Mouse (Mus musculus) hindbrain, embryonic 12.5 days (tissue): ENCODE results near the gene BC048671. TPM values are rescaled to one million over a fixed set of nuclear protein-coding genes. Genes with fewer than 3 reads are reported as not detected.

Source experiments
- ATAC-seq: fragments of 200-750 bp; cut with Nextera tagmentation; 2 replicates; pipeline ENCODE4 v1.8.0; 2017; ENCODE audit warnings: moderate TSS enrichment; ENCODE audit not compliant: low FRiP score
- H3K27ac ChIP-seq: fragments of 300-500 bp; sonication (generic); 2 replicates; pipeline ENCODE4 v1.5.1; 2016; ENCODE audit warnings: mild to moderate bottlenecking
- H3K27me3 ChIP-seq: fragments of 300-500 bp; sonication (generic); 2 replicates; pipeline ENCODE4 v1.6.1; 2016; ENCODE audit warnings: mild to moderate bottlenecking
- H3K36me3 ChIP-seq: fragments of 300-500 bp; sonication (generic); 2 replicates; pipeline ENCODE4 v1.6.1; 2016; ENCODE audit warnings: mild to moderate bottlenecking
- H3K4me1 ChIP-seq: fragments of 300-500 bp; sonication (generic); 2 replicates; pipeline ENCODE4 v1.6.1; 2016
- H3K4me2 ChIP-seq: fragments of 300-500 bp; sonication (generic); replicated peaks from 2 replicates; pipeline ENCODE4 v1.6.1; 2016; ENCODE audit warnings: mild to moderate bottlenecking
- H3K4me3 ChIP-seq: fragments of 300-500 bp; sonication (generic); 2 replicates; pipeline ENCODE4 v1.5.1; 2016; ENCODE audit warnings: mild to moderate bottlenecking
- H3K9ac ChIP-seq: fragments of 300-500 bp; sonication (generic); 2 replicates; pipeline ENCODE4 v1.6.1; 2016; ENCODE audit warnings: mild to moderate bottlenecking, moderate library complexity
- H3K9me3 ChIP-seq: fragments of 300-500 bp; sonication (generic); replicated peaks from 2 replicates; pipeline ENCODE4 v1.6.1; 2016; ENCODE audit warnings: mild to moderate bottlenecking
- WGBS: fragments of 180-500 bp; shearing (Covaris S2); methylation state at CpG from one replicate; pipeline ENCODE4 v1.1.7; 2016; 5-methylcytosine and 5-hydroxymethylcytosine counted together
- polyA plus RNA-seq: library from polyadenylated mRNA; unstranded; fragments of >200 nt; fragmentation: Nextera tagmentation; extraction: Ambion mirVana; gene quantifications from 2 replicates; pipeline ENCODE4 v1.2.1, GENCODE M21; 2016

The BC048671 gene
- polyA plus RNA-seq, 1 experiment from 2014 or later, result not detected

- H3K4me1 ChIP-seq, result peaks cover 6% of the 10 kb centered on the region; the same call in 1 of the 2 replicates
- no peak overlapping the region for H3K4me2 ChIP-seq
- no peak for ATAC-seq
- no peak overlapping the region for H3K9ac ChIP-seq
- no peaks in the 10 kb centered on the region for H3K9me3 ChIP-seq
- H3K36me3 ChIP-seq, result no peaks in the 10 kb centered on the region
- H3K27me3 ChIP-seq, result peaks cover 7% of the 10 kb centered on the region; the same call in 1 of the 2 replicates
- 65% methylated on average over 3 of the region's 3 CpGs for WGBS
- no peak overlapping the region for H3K27ac ChIP-seq
- 0 out of 2 replicates have a peak overlapping the region, but pooled peaks have one; percentile 11 for H3K4me3 ChIP-seq
Measured at GRCm38 (mm10) chr6:90324463-90324862, 23.4 kb downstream of the BC048671 start.

- peaks cover 6% of the 10 kb centered on the region; the same call in 1 of the 2 replicates for H3K4me1 ChIP-seq
- no peak within 1 kb of the TSS for H3K27ac ChIP-seq
- ATAC-seq, result no peak
- peaks cover 7% of the 10 kb centered on the region; the same call in 1 of the 2 replicates for H3K27me3 ChIP-seq
- 3% methylated on average over 22 of the region's 22 CpGs for WGBS
- H3K4me3 ChIP-seq, result peak within 1 kb of the TSS; percentile 11; the same call in 1 of the 2 replicates
- no peaks in the 10 kb centered on the region for H3K9me3 ChIP-seq
- H3K4me2 ChIP-seq, result peak within 1 kb of the TSS; percentile 48
- peak within 1 kb of the TSS; percentile 43 for H3K9ac ChIP-seq
- no peaks in the 10 kb centered on the region for H3K36me3 ChIP-seq
Measured at GRCm38 (mm10) chr6:90324991-90325390, 24.0 kb downstream of the BC048671 start, which contains the start of gene Chst13. Gene Chst13, minus strand, starts transcription at chr6:90325185.

- peaks cover 7% of the 10 kb centered on the region; the same call in 1 of the 2 replicates for H3K27me3 ChIP-seq
- no peak overlapping the region for H3K4me2 ChIP-seq
- peaks cover 6% of the 10 kb centered on the region; the same call in 1 of the 2 replicates for H3K4me1 ChIP-seq
- WGBS, result 30% methylated on average over 6 of the region's 6 CpGs
- no peak overlapping the region for H3K9ac ChIP-seq
- ATAC-seq, result no peak
- no peaks in the 10 kb centered on the region for H3K9me3 ChIP-seq
- H3K4me3 ChIP-seq, result no peak overlapping the region
- H3K27ac ChIP-seq, result no peak overlapping the region
- H3K36me3 ChIP-seq, result no peaks in the 10 kb centered on the region
Measured at GRCm38 (mm10) chr6:90327670-90328069, 26.7 kb downstream of the BC048671 start.

- 53% methylated on average over 1 of the region's 1 CpGs for WGBS
- Histone ChIP-seq H3K4me2 (no peak overlapping the region), H3K9me3 (no peaks in the 10 kb centered on the region), H3K27ac (no peak overlapping the region), H3K9ac (no peak overlapping the region), H3K36me3 (no peaks in the 10 kb centered on the region), H3K4me1 (peaks cover 3% of the 10 kb centered on the region; the same call in 1 of the 2 replicates), H3K4me3 (no peak overlapping the region), H3K27me3 (peaks cover 4% of the 10 kb centered on the region; the same call in 1 of the 2 replicates)
- peak; percentile 30; the same call in 1 of the 2 replicates for ATAC-seq
Measured at GRCm38 (mm10) chr6:90329953-90330352, 28.9 kb downstream of the BC048671 start.

- no peaks in the 10 kb centered on the region for H3K27me3 ChIP-seq
- H3K9me3 ChIP-seq, result no peaks in the 10 kb centered on the region
- no peak for ATAC-seq
- 90% methylated on average over 7 of the region's 7 CpGs for WGBS
- no peaks in the 10 kb centered on the region for H3K36me3 ChIP-seq
- no peak within 1 kb of the TSS for H3K27ac ChIP-seq
- H3K4me3 ChIP-seq, result no peak within 1 kb of the TSS
- no peak within 1 kb of the TSS for H3K4me2 ChIP-seq
- H3K9ac ChIP-seq, result no peak within 1 kb of the TSS
- H3K4me1 ChIP-seq, result no peaks in the 10 kb centered on the region
Measured at GRCm38 (mm10) chr6:90332561-90333425, 31.8 kb downstream of the BC048671 start, which contains the start of gene Uroc1. Gene Uroc1, plus strand, starts transcription at chr6:90333284.

- no peak overlapping the region for H3K4me2 ChIP-seq
- no peak overlapping the region for H3K27ac ChIP-seq
- no peaks in the 10 kb centered on the region for H3K9me3 ChIP-seq
- H3K36me3 ChIP-seq, result no peaks in the 10 kb centered on the region
- 90% methylated on average over 3 of the region's 3 CpGs for WGBS
- no peak overlapping the region for H3K9ac ChIP-seq
- H3K4me3 ChIP-seq, result no peak overlapping the region
- H3K4me1 ChIP-seq, result no peaks in the 10 kb centered on the region
- ATAC-seq, result no peak
- H3K27me3 ChIP-seq, result no peaks in the 10 kb centered on the region
Measured at GRCm38 (mm10) chr6:90334244-90334643, 33.2 kb downstream of the BC048671 start.

GRCm38 (mm10) chr6:90342343-90342742 is 41.3 kb downstream of the BC048671 start:
- no peaks in the 10 kb centered on the region for H3K27me3 ChIP-seq
- no peak for ATAC-seq
- no peaks in the 10 kb centered on the region for H3K4me1 ChIP-seq
- no peak overlapping the region for H3K27ac ChIP-seq
- no peaks in the 10 kb centered on the region for H3K9me3 ChIP-seq
- no peaks in the 10 kb centered on the region for H3K36me3 ChIP-seq
- no peak overlapping the region for H3K9ac ChIP-seq
- H3K4me2 ChIP-seq, result no peak overlapping the region
- 80% methylated on average over 2 of the region's 2 CpGs for WGBS
- H3K4me3 ChIP-seq, result no peak overlapping the region

- no peak overlapping the region for H3K9ac ChIP-seq
- WGBS, result 75% methylated on average over 4 of the region's 4 CpGs
- no peaks in the 10 kb centered on the region for H3K4me1 ChIP-seq
- no peak overlapping the region for H3K4me2 ChIP-seq
- no peaks in the 10 kb centered on the region for H3K27me3 ChIP-seq
- no peaks in the 10 kb centered on the region for H3K36me3 ChIP-seq
- H3K27ac ChIP-seq, result no peak overlapping the region
- H3K9me3 ChIP-seq, result no peaks in the 10 kb centered on the region
- no peak for ATAC-seq
- no peak overlapping the region for H3K4me3 ChIP-seq
Measured at GRCm38 (mm10) chr6:90347183-90347582, 46.2 kb downstream of the BC048671 start.

GRCm38 (mm10) chr6:90348500-90348899 is 47.5 kb downstream of the BC048671 start:
- H3K36me3 ChIP-seq, result no peaks in the 10 kb centered on the region
- WGBS, result 90% methylated on average over 4 of the region's 4 CpGs

GRCm38 (mm10) chr6:90350011-90350410 is 49.0 kb downstream of the BC048671 start:
- Histone ChIP-seq H3K4me3 (no peak overlapping the region), H3K9me3 (no peaks in the 10 kb centered on the region), H3K9ac (no peak overlapping the region), H3K27me3 (no peaks in the 10 kb centered on the region), H3K36me3 (no peaks in the 10 kb centered on the region), H3K27ac (no peak overlapping the region), H3K4me2 (no peak overlapping the region), H3K4me1 (no peaks in the 10 kb centered on the region)
- 60% methylated on average over 2 of the region's 2 CpGs for WGBS
- no peak for ATAC-seq

More at GRCm38 (mm10) chr6:90348500-90348899, 47.5 kb downstream of the BC048671 start:
- no peaks in the 10 kb centered on the region for H3K9me3 ChIP-seq
- no peak for ATAC-seq
- H3K9ac ChIP-seq, result no peak overlapping the region
- H3K4me3 ChIP-seq, result no peak overlapping the region
- H3K27ac ChIP-seq, result no peak overlapping the region
- no peaks in the 10 kb centered on the region for H3K27me3 ChIP-seq
- no peak overlapping the region for H3K4me2 ChIP-seq
- no peaks in the 10 kb centered on the region for H3K4me1 ChIP-seq
